Mouse (Mus musculus): ENCODE measurements around the gene Ehf.

Gene Ehf

DNA sequence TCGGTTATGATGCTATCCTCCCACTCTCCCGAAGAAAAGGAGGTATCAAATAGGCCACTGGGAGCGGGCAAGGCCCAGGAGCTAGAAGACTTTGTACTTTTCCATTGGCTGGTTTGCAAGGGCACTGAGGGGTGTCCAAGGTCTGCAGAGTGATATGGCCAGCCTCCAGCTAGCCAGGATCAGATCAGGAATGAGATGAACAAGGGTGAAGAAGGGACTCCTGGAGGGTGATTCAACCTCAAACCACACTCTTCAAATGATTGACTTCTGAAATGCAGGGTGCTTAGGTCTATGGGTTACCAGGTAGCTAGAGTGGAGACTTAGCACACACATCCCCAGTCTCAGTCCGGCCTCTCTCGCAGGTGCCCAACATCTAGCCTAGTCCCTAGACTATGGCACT, 9.3 kb downstream of the Ehf start:
- DNase-seq (ENCODE audit: low spot score): peak; percentile 37

DNA sequence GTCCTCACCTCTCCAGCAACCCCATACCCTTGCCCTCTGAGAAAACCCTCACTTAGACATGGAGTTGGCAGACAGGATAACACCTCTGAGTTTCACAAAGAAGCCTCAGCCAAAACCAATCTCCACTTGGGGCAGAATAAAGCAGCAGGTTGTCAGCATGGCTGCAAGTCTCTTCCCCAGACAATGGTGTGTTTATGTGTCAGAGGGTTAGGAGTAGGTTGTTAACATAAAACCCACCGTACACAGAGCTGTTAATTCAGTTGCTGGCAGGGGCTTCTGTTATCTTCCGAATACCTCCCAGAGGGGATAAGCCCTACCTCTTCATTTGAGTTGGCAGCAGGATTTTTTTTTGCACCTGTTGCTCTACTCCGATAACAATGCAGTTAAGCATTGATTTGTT, 9.9 kb downstream of the Ehf start:
- no peak for DNase-seq (ENCODE audit: low spot score)

DNA sequence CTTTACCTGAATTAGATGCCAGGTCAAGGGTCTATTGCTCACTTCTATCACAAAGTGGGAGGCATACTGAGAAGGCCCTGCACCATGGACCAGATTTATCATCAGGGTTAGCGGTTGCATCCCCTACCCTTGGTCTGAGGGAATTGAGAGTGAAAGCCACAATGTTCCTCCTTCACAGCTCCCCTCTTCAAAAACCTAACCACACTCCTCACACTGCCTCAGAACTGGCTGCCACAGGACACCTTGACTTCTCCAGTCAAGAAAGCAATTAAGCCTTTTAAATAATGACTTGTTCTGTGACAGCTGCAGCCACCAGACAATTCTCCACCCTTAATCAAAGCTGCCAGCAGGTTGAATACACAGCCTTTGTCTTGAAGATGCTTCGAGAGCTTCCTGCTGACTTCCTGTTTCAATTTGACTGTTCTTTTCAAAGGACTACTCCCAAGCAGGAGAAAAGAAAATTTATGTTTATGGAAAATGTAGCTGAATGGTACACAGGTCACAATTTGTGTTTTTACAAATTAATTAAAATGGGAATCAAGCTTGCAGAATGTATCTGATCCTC, 12.3 kb downstream of the Ehf start:
- no peak for DNase-seq (ENCODE audit: low spot score)

DNA sequence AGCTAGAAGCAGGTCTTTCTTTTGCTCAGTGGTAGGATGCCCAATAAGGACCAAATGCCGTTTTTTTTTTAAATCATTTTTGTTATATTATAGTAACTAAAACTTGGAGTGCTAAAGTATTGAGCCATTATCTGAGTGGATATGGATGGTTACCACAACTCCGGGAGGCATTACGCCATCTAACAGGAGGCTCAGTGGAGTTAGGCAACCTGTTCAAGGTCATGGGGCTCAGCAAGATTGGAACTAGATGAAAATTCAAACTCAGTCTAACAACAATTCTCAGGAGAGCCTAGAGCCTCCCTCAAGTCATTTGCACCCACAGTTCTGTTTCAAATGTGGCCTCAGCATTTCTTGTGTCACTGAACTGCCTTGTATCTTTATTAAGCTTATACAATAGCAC, 12.9 kb downstream of the Ehf start:
- no peak for DNase-seq (ENCODE audit: low spot score)

DNA sequence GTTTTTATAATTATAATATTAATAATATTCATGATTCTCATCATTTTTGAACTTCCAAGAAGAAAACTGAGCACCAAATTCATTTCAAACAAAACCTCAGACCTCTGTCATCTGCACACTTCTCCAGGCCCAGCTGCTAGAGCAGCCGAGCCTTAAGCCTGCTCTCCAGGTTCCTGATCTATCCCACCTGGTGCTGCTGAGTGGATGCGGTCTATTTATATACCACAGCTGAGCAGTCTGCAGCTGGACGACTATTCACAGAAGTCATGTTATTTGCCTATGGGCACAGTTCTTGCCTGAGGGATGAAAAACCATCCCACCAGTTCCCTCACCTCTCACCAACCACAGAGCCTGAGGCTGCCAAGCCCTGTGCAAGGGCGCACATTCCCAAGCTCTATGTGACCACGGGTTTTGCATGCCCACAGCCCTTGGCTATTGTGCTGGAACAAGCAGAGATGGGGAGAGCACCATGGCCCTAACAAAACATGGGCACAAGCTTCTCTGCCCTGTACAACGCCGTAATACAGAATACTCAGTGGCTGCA, 13.6 kb downstream of the Ehf start:
- DNase-seq (ENCODE audit: low spot score): no peak

DNA sequence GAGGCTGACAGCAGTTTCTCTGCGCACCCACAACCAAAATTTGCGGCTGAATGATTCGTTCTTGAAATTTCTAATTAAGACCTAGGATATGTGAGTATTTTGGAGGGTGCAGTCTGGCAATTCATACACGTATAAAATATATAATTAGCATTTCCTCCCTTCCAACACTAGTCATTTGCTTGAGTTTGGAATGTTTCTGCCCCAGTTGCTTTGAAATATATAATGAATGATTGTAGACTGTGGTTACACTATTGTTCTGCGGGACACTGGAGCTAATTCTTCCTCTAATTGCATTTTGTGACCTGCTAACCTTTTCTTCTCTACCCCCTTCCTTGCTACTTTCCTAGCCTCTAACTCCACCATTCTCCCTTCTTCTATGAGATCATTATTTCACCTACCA, 15.4 kb downstream of the Ehf start:
- no peak for DNase-seq (ENCODE audit: low spot score)

DNA sequence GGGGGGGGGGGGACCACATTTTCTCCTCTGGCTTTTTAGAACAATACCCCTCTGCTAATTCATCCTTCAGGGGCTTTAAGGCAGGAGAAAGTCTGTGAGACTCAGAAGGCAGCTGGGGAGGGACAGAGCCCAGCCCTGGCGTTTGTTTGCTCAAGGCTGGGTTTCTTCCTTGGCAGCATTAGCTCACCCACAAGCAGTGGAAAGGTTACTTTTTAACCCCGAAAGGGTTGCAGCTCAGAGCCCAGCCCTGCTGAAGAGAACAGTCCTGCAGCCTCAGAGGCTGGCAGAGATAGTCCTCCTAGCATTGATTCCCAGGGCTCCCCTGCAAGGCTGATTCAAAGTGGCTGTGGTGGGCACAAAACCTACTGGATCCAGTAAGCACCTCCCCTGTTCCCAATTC, 17.5 kb downstream of the Ehf start:
- no peak for DNase-seq (ENCODE audit: low spot score)

DNA sequence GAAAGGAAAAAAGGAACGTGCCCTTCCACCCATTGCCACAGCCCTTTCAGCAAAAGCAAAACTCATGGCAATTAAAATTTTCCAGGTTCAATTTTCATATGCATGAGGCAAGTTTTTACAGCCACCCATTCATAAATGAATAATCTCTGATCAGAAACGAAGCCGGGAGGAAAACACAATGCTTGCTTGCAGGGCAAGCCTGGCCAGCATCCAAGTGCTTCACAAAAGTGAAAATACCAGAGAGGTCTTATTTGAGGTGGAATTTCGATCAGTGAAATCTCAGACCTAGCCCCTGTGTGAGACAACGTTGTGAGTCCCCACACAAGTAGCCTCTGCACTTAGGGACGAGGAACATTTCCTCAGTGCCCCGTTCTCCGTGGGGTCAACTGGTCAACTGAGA, 19.3 kb downstream of the Ehf start:
- DNase-seq (ENCODE audit: low spot score): no peak

DNA sequence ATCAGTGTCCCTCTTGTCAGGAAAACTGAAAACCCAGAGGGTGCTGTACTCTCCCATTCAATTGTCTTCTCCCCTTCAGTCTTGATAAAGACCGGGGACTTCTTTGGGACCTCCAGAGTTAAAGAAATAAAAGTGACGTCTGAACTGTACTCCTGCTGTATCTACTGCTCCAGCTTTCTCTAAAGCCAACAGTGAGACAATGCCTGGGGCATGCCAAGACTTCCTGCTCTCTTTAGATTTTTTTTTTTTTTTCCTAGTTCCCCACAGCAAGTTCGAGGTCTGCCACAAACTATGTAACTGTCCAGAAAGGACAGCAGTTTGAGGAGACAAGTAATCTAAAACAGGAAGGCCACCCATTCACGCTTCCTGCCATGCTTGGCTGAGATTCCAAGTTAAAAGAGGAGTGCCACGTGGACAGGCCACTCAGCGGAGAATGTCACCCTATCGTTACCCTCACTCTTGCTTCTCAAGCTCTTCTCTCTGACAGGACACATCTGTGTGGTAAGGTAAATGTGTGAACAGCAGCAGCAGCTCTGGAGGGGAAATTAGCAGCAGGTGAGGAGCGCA, 20.8 kb downstream of the Ehf start:
- DNase-seq (ENCODE audit: low spot score): no peak

DNA sequence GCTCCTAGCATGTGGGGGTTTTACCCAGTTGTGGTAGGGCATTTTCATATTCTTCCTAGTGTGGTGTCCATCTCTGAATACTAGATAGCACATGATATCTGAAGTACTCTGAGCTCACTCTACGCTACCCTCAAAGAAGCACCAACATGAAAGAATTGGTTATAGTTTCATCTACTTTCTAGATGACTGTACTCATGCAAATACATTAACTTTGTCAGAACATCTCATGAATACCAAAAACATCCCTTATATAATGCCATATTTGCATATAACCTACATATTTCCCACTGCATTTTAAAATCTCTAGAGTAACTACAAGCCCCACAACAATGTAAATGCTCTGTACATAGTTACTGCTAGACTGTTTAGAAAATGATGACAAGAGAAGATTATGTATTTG, 23.2 kb downstream of the Ehf start:
- no peak for DNase-seq (ENCODE audit: low spot score)

DNA sequence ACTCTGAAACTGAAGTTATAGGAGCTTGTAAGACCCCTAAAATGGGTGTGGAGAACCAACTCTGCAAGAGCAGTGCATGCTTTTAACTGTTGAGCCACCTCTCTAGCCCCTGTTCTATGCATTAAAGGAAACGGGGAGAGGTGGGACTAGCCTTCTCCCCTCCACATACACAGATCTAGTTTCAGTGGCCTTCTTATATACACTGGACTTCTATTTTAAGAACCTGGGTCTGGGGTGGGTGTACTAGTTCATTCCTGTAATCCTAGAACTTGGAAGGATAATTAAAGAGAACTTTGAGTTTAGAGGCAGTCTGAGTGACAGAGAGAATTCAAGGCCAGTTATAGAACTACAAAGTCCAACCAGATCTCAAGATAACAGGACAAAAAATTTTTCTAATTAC, 24.6 kb downstream of the Ehf start:
- DNase-seq (ENCODE audit: low spot score): no peak

DNA sequence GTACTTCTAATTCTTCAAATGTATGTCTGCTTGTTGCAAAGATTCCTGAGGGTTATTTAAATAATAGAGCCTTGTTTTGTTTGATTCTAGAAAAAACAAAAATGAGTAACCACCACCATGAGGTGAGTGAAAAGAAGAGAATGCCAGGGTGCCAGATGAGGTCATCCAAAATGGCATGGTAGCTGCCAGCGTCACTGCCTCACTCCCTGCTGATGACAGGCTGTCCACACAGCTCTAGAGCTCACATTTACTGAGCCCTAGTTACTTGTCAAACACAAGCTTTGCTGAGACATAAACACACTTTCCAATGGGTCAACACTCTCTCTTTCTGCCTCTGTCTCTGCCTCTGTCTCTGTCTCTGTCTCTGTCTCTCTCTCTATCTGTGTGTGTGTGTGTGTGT, 25.3 kb downstream of the Ehf start:
- DNase-seq (ENCODE audit: low spot score): no peak

DNA sequence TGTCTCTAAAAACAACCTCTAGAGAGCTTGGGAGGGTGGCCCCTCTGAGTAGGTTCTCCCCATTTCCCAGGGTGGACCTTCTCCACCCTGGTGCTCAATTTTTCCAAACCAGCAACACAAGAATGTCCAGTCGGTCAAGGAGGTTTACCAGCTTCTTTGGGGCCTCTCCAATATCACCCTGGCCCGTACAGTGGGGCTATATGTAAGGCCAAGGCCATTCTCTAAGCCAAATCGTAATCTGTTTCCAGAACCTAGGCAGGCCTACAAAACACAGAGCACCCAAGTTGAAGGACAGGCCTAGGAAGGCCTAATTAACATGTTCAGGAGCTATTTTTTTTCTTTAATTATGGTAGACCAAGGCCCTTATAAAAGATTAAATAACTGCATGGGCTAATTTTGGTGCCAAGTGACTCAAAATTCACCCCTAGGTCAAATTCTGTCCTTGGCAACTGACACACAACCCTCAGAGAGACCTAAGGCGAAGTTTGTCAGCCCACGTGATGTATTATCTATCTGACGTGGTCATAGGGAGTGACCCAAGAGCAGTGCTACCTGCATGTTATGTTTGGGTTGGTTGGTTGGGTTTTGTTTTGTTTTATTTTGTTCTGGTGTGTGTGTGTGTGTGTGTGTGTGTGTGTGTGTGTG, 27.6 kb downstream of the Ehf start:
- no peak for DNase-seq (ENCODE audit: low spot score)

DNA sequence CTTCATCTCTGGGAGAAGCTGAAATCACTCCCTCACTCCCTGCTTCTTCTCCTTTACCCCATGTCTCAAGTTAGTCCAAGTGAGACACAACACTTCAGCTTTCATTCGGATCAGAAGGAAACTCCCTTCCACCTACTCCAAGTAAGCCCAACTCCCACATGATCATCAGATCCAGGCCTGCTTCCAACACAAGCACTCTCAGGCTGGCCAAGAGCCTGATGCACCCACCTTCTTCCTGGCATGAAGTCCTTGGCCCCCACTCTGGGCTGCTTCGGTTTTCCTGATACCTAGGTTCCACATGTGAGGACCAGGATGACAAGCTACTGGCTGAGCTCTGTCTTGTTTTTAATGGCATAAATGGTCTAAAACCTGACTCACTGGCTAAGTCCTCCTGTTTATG, 28.3 kb downstream of the Ehf start:
- no peak for DNase-seq (ENCODE audit: low spot score)

DNA sequence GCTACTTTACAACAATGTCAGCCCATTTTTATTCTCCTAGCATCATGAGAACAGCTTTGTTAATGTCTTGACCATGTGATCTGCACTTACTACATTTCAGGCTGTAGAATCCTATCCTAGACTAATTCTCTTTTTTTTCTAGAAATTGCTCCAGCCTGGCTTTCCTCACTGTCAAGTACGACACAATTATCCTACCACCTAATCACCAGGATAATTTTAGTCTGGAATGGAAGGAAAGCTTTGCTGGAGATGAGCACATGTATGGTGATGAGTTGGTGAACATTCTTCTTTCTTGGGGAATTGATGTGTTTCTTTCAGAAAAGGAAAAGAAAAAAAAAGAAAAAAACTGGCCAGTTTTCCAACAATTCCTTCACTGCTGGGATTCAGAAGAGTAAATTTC, 28.8 kb downstream of the Ehf start:
- no peak for DNase-seq (ENCODE audit: low spot score)

DNA sequence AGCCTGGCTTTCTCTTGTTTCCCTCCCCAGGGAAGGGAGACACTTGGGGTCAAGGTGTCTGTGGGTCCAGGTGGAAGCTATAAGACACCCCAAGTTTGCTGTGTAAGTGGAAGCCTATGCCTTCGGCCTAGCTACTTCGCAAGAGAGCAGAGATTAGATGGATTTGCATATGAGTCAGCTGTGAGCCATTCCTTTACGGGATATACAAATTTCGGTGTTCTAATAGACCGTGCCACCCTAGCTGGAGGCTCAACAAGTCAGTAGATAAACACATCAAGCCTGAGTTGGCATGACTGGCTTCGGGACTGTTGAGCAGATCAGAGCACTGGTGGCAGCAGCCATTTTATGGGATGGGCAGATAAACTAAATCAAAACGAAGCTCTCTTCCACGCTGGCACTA, 31.6 kb downstream of the Ehf start:
- no peak for DNase-seq (ENCODE audit: low spot score)

DNA sequence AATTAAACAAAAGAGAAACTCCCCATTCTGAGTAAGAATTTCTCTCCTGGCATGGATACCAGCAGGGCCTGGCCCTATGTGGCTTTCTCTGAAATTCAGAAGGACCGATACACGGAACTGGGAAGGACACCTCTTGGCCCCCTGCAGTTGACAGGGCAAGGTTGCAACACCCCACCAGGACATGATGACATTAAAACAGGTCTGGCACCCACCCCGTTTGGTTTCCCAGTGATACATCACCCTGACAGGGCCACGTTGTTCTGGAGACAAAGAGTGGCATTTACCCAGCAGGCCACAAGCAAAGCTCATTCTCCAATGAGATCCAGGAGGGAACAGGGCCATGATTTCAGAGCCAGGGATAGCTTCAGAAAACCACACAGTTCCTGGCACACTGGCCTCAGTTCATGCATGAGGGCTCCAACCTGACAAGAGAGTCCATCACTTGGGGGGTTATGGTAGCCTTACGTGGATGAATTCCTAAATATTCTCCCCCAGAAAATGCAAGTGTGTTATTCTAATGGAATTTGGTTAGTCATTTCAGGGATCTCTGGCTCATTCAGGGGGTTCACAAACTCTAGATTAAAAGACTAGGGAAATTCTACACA, 32.4 kb downstream of the Ehf start:
- DNase-seq (ENCODE audit: low spot score): no peak

DNA sequence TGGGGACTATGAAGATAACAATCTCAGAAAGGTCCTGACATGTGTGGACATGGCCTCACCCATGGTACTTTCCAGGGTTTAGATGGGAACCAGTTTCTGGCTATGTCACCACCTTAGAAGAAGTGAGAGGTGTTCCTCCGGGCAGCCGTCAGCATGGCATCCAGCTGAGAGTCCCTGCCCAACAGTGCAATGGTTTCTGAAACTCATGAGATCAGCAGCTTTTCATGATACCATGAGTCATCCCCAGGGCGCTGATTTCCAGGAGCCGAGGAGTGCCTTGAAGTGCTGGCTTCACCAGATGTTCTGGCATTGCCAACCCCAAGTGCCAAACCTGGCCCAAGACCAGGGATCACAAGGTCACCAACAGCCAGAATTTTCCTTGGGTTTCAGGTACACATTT, 64.0 kb downstream of the Ehf start:
- no peak for DNase-seq (ENCODE audit: low spot score)

DNA sequence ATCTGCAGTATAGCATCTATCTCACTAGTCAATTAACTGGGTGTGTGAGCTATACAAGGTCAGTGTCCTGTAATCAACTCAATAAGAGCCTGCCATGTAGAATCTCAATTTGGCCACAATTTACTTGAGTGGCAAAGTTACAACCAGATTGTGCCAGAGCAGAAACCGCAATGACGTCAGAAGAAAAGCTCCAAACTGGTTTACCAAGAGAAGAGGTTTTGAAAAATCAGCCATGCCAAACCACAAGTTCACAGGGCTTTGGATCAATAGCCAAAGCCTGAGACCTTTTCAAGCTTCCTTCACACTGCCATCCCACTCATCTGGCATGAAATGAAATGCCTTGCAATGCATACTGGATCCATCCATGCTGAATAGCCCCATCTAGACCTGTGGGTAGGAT, 76.3 kb downstream of the Ehf start:
- DNase-seq (ENCODE audit: low spot score): no peak

DNA sequence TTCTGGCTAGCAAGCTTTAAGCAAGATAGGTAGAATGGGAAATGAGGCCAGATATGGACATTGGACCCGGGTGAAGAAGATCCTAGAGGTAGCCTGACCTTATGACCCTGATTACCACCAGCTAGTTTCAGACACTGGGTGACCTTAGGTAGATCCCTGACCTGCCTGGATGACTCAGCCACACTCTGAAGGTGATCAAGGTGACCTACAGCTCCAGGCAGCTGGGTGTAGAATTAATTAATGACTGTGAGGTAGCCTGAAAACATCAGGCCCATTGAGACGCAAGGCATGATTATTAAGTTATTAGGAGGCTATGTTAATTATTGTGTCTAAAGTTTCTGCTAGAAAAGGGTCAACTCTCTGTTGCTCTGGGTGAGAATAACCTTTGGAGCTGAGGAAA, 82.2 kb downstream of the Ehf start:
- no peak for DNase-seq (ENCODE audit: low spot score)

DNA sequence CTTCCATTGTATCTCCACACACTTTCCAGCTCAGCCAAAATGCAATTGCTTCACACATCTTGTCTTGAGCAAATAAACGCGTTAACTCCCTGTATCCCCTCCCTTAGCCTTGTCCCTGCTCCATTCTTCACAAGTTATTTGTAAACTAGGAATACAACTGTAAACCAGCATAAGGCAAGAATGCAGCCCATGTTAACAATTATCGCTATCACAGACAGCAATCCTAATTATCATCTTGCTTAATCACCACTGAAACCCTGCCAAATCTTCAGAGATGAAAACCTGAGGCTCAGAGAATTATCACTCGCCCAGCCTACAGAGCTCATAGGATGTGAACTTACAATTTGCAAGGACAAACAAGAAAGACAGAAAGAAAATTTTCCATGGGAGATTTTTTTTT, 84.8 kb downstream of the Ehf start:
- no peak for DNase-seq (ENCODE audit: low spot score)

DNA sequence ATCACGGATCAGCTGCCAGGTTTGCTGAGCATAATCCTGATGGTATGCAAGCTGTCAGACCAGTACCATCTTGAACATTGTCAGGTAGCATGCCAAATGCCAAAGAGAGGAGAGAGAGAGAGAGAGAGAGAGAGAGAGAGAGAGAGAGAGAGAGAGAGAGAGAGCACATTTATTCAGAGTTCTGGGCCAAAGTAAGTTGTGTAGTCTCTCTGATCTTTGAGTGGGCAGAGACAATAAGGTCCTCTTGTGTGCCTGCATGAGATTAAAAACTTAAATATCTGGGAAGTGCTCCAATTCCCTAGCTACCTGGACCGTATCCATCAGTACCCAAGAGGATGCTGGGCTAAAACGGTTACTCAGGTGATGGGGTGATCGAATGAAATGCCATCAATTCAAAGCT, 87.3 kb downstream of the Ehf start:
- DNase-seq (ENCODE audit: low spot score): no peak

DNA sequence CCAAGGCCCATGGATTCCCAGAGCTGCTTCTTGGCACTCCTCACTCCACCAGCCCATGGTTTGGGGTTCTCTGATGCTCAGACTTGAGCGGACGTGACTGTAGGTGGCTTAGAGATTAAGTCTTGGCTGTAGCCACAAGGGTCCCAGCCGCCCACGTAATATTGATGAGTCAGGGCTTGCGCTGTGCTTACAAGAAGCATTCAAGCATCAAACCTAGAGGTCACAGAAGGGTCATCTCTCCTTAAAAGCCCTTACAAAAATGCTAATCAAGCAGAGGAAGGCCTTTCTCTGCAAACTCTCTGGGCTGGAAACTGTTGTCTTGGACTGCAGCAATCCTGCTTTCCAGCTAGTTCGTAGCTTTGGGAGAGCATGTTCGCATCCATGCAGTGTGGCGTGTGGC, 88.2 kb downstream of the Ehf start:
- no peak for DNase-seq (ENCODE audit: low spot score)

DNA sequence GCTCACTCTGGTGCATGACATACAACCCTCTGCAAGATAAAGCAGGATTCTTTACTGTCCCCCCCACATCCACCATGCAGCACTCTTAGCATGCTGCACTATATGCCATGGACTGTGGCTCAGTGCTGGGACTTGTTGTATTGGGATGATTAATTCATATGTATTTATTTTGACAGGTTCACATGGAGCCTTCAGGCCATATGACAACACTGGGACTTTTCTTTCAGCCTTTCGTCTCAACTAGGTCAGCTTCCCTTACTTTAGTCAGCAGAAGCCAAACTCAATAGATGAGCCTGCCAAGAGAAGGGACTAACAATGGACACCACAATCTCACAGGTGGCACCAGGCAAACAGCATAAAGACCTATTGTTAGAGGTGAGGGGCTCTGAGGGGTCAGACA, 89.5 kb downstream of the Ehf start:
- no peak for DNase-seq (ENCODE audit: low spot score)
